Mouse (Mus musculus): ENCODE data around the gene Pkn1.

Gene Pkn1

GRCm38 (mm10) chr8:83616625-83617024 is 82.4 kb downstream of the Pkn1 start:
- in situ Hi-C loops (cut with MboI, MseI): no loop called here
